Mouse (Mus musculus): ENCODE data around the gene Ap3m1. TPM values are rescaled to one million over a fixed set of nuclear protein-coding genes. Genes with fewer than 3 reads are reported as not detected.

The Ap3m1 gene
- polyA plus RNA-seq, 1 experiment from 2014 or later, result 77.8 TPM

DNA sequence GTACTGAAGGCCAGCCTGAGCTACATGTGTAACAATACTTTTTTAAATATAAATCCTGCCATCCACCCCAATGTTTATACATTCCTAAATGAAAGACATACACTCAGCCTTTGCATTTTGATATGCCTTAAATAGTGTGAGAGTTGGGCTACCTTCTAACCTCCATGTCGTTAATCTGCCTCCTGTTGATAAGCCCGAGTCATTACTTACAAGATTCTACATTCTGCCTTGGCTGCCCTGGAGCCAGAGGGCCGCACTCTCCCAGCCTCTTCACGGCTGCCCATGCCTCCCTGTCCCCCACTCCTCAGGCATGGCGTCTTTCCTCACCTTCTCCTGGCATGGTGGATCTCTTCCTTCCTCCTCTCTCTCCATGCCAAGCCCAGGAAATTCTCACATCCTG lies 55.9 kb downstream of the Ap3m1 start:
- Histone ChIP-seq H3K36me3 (peaks cover 14% of the 10 kb centered on the region), H3K4me2 (no peak overlapping the region), H3K27ac (peak overlapping the region; percentile 0; the same call in 1 of the 2 replicates), H3K4me1 (peaks cover 21% of the 10 kb centered on the region; the same call in 1 of the 2 replicates), H3K4me3 (no peak overlapping the region), H3K27me3 (no peaks in the 10 kb centered on the region), H3K9me3 (no peaks in the 10 kb centered on the region), H3K9ac (no peak overlapping the region)
- 58% methylated on average over 5 of the region's 5 CpGs for WGBS
- no peak for ATAC-seq (ENCODE audit: borderline replicate concordance, extremely low read depth, low FRiP score, low TSS enrichment)

DNA sequence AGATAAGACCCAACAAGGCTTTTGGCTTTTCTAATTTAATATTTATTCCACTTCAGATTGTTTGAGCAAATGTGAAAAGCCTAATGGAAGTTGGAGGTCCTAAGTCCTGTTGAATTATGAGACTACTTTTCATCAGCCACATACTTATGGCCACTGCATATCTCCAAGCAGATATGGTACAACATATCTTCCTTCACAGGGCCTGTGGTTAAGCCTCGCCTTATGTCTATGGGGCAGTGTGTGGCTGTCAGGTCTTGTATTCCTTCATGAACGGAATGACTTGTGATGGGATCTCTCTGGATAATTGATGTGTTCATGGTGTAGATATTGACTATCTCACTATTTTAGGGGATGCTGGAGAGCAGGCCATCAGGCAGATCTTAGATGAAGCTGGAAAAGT lies 56.8 kb downstream of the Ap3m1 start:
- Histone ChIP-seq H3K27me3 (no peaks in the 10 kb centered on the region), H3K27ac (no peak overlapping the region), H3K4me3 (no peak overlapping the region), H3K9ac (no peak overlapping the region), H3K9me3 (no peaks in the 10 kb centered on the region), H3K36me3 (peaks cover 10% of the 10 kb centered on the region), H3K4me2 (no peak overlapping the region), H3K4me1 (peaks cover 21% of the 10 kb centered on the region; the same call in 1 of the 2 replicates)
- no peak for ATAC-seq (ENCODE audit: borderline replicate concordance, extremely low read depth, low FRiP score, low TSS enrichment)
- WGBS, result 82% methylated on average over 2 of the region's 2 CpGs

DNA sequence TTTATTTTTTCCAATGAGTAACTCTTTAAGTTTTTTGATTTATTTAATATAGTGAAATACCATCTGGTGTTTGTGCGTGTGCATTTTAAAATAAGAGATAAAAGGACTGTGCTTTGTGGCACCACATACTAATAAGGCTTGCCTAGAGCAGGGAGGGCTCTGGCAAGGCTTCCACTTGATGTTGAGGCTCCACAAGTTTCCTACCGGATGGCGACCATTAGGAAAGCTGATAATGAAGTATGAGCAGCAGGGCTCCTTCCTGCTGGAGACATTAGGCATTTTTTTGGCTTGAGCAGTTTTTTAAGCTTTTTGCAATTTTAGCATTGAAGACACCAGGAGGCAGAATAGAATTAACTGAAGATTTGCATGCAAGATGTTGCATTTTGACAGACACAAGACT lies 57.8 kb downstream of the Ap3m1 start:
- no peaks in the 10 kb centered on the region for H3K27me3 ChIP-seq
- H3K4me3 ChIP-seq, result no peak overlapping the region
- H3K36me3 ChIP-seq, result peaks cover 10% of the 10 kb centered on the region
- peak; percentile 84 for ATAC-seq (ENCODE audit: borderline replicate concordance, extremely low read depth, low FRiP score, low TSS enrichment)
- H3K27ac ChIP-seq, result peak overlapping the region; percentile 71; the same call in 1 of the 2 replicates
- H3K4me1 ChIP-seq, result peaks cover 21% of the 10 kb centered on the region; the same call in 1 of the 2 replicates
- H3K9ac ChIP-seq, result no peak overlapping the region
- 48% methylated on average over 3 of the region's 3 CpGs for WGBS
- no peaks in the 10 kb centered on the region for H3K9me3 ChIP-seq
- no peak overlapping the region for H3K4me2 ChIP-seq

DNA sequence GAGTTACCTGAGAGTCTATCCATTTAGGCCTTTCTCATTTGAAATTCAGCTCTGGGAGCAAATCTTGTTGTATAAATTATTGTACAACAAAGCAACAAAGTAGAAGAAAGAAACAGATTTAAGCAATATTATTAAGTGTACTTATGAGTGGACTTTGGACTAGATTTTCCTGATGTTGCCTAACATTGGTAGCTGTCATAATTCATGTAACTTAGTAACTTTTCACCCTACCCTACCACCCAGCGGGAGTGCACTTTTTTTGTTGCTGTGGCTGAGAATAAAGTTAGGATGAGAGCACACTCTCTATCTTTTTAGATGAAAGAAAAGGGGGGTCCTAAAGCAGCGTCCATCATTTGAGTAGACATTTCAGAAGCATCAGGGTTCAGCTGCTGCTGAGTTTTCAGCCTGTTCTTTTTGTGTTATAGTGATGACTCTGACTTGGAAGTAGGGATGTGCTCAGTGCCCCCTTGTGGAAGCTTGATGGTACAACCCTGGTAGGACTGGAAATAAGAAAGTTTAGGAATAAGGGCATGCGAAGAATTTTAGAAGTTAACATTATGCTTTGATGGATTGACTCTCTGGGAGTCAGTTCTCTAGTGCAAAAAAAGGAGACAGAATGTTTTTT lies 59.1 kb downstream of the Ap3m1 start:
- Histone ChIP-seq H3K27me3 (no peaks in the 10 kb centered on the region), H3K27ac (peak overlapping the region; percentile 71), H3K9ac (no peak overlapping the region), H3K36me3 (peaks cover 10% of the 10 kb centered on the region), H3K4me1 (peaks cover 21% of the 10 kb centered on the region; the same call in 1 of the 2 replicates), H3K9me3 (no peaks in the 10 kb centered on the region), H3K4me2 (no peak overlapping the region), H3K4me3 (no peak overlapping the region)
- peak; percentile 40; the same call in 1 of the 2 replicates for ATAC-seq (ENCODE audit: borderline replicate concordance, extremely low read depth, low FRiP score, low TSS enrichment)
- WGBS, result 38% methylated on average over 3 of the region's 3 CpGs

DNA sequence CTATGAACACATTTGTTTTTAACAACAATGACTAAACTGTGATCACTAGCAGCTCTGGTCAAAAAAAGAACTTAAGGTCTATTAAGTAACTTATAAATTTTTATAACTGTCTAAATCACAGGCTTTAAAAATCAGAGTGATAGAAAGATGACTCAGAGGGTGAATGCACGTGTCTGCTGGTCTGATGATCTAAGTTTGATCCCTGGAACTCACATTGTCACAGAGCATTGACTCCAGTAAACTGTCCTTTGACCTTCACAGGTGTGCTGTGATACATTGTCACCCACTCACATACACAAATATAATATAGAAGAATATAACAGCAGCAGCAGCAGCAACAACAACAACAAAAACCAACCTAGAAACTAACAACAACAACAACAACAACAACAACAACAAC lies 60.8 kb downstream of the Ap3m1 start:
- Histone ChIP-seq H3K27me3 (no peaks in the 10 kb centered on the region), H3K9ac (no peak overlapping the region), H3K36me3 (peaks cover 19% of the 10 kb centered on the region), H3K9me3 (no peaks in the 10 kb centered on the region), H3K27ac (no peak overlapping the region), H3K4me1 (peaks cover 12% of the 10 kb centered on the region; the same call in 1 of the 2 replicates), H3K4me2 (no peak overlapping the region), H3K4me3 (no peak overlapping the region)
- 62% methylated on average over 1 of the region's 1 CpGs for WGBS
- ATAC-seq (ENCODE audit: borderline replicate concordance, extremely low read depth, low FRiP score, low TSS enrichment), result no peak

DNA sequence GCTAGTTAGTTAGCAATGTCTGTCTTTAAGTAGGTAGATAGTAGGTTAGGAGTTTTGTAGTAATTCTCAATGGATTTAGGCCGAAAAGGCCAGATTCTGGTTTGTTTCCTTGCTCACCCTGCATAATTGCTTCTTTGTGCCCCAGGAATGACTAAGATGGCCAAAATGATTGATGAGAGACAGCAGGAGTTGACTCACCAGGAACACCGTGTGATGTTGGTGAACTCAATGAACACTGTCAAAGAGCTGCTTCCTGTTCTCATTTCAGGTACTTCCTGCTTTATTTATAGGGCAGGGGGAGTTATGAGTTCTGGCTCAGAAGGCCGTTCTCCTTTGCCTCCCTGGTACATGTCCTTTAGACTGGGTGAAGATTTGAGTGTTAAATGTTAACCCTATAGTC lies 66.8 kb downstream of the Ap3m1 start:
- Histone ChIP-seq H3K27ac (no peak overlapping the region), H3K4me3 (no peak overlapping the region), H3K9ac (no peak overlapping the region), H3K4me2 (no peak overlapping the region), H3K36me3 (peaks cover 21% of the 10 kb centered on the region; the same call in 1 of the 2 replicates), H3K9me3 (no peaks in the 10 kb centered on the region), H3K4me1 (peaks cover 6% of the 10 kb centered on the region; the same call in 1 of the 2 replicates), H3K27me3 (no peaks in the 10 kb centered on the region)
- no peak for ATAC-seq (ENCODE audit: borderline replicate concordance, extremely low read depth, low FRiP score, low TSS enrichment)
- WGBS, result 40% methylated on average over 3 of the region's 3 CpGs

DNA sequence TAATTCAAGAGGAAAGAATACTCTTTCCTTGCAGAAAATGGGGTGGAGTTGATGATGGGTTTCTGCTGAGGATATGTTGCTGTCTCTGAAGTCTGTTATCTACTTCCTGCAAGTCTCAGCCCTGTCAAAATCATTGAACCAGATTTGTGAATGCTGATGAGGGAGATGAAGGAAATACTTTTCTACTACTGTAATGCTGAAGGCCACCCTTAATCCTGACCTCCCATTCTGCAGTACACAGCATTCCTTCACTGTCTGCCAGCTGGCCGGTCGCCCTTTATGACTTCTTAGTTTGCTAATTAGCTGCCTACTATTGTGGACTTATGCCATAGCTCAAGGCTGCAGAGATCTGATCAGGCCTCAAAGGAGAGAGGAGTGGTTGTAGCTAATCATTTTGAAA lies 68.5 kb downstream of the Ap3m1 start:
- Histone ChIP-seq H3K4me3 (no peak overlapping the region), H3K27ac (peak overlapping the region; percentile 33; the same call in 1 of the 2 replicates), H3K9ac (no peak overlapping the region), H3K4me2 (no peak overlapping the region), H3K4me1 (peaks cover 6% of the 10 kb centered on the region; the same call in 1 of the 2 replicates), H3K27me3 (no peaks in the 10 kb centered on the region), H3K36me3 (peaks cover 21% of the 10 kb centered on the region; the same call in 1 of the 2 replicates), H3K9me3 (no peaks in the 10 kb centered on the region)
- 37% methylated on average over 2 of the region's 2 CpGs for WGBS
- peak; percentile 59; the same call in 1 of the 2 replicates for ATAC-seq (ENCODE audit: borderline replicate concordance, extremely low read depth, low FRiP score, low TSS enrichment)

Other genes with a start within 250 kb of the Ap3m1 start
- 0.86 and 1.2 TPM in 2 replicates for gene Plau, start 215.8 kb downstream of the Ap3m1 start, polyA plus RNA-seq (2015; fragmentation: Nextera tagmentation; extraction: Ambion mirVana)
- 60.2 and 62.7 TPM in 2 replicates for gene Vcl, start 123.1 kb downstream of the Ap3m1 start, polyA plus RNA-seq (2015; fragmentation: Nextera tagmentation; extraction: Ambion mirVana)
- 197 and 203 TPM in 2 replicates for gene Adk, start 66 bp upstream of the Ap3m1 start, polyA plus RNA-seq (2015; fragmentation: Nextera tagmentation; extraction: Ambion mirVana)